Mouse (Mus musculus): ENCODE results near the gene Cox14. TPM values are rescaled to one million over a fixed set of nuclear protein-coding genes. Genes with fewer than 3 reads are reported as not detected.
"Not testable (repeated sequence)": the region's sequence is repeated elsewhere in the genome, so short reads cannot be mapped to it uniquely, and the experiment has no call there.

The Cox14 gene
- polyA plus RNA-seq, 1 experiment from 2014 or later = 181 TPM

DNA sequence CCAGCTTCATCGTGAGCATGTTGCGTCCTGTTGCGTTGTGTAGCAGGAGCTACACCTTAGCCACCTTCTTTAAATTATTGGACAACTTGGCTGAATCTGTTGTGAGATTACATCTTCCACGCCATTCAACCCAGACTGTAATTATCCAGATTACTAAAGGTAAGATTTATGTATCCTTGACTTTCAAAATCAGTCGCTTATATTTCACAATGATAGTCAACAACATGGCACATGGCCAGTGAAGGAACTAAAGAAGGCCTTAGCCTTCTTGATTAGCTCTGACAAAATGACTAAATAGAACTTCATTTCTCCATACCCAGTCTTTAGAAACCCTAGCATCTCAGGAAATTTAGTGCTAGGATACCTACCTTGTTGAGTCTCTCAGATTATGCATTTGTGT, 7.8 kb downstream of the Cox14 start:
- Histone ChIP-seq H3K27me3 (no peaks in the 10 kb centered on the region), H3K36me3 (peaks cover 80% of the 10 kb centered on the region), H3K9ac (no peak overlapping the region), H3K27ac (replicated peaks) (no peak overlapping the region), H3K4me1 (replicated peaks) (no peaks in the 10 kb centered on the region), H3K9me3 (no peaks in the 10 kb centered on the region), H3K4me2 (no peak overlapping the region), H3K4me3 (no peak overlapping the region)
- ATAC-seq (ENCODE audit: low read depth) = no peak
- 93% methylated on average over 5 of the region's 5 CpGs for WGBS

DNA sequence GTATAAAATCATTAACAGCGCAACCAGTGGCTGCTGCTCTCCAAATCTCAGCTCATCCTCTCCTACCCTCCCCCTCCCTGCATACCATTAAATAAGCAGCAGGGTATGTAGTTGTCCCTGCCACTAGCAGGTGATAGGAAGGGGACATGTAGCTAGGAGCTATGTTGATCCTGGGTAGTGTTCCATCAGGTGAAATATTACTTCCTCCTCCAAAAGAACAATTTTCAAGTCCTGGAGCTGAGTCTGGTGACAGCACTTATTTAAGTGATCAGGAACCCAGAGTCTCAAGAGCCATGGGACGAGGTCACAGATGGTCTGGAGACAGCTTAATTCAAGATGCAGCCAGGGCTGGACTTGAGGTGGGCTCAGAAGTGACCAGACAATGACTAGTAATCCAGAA, 10.2 kb downstream of the Cox14 start:
- no peaks in the 10 kb centered on the region for H3K27me3 ChIP-seq
- H3K9ac ChIP-seq = no peak overlapping the region
- no peak overlapping the region for H3K27ac ChIP-seq (replicated peaks)
- no peak overlapping the region for H3K4me2 ChIP-seq
- no peak for ATAC-seq (ENCODE audit: low read depth)
- WGBS = 88% methylated on average over 2 of the region's 2 CpGs
- no peaks in the 10 kb centered on the region for H3K4me1 ChIP-seq (replicated peaks)
- peaks cover 84% of the 10 kb centered on the region for H3K36me3 ChIP-seq
- no peaks in the 10 kb centered on the region for H3K9me3 ChIP-seq
- no peak overlapping the region for H3K4me3 ChIP-seq

DNA sequence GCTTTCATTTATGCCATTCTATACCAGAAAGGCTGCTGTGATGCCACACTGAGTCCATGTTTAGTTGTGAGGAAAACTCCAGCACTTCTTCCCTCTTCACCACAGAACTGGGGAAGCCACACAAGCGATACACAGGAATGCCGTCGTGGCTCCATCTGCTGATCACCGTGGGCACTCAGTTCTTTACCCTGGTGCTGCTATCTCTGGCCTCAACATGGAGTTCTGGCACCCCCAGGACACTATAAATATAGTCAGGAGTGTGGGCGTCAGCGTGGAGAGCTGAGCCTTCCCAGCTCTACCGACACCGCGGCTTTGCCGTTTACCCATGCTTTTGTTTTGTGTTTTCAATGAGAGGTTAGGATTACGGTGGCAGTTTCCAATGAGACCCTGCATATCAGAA, 11.3 kb downstream of the Cox14 start:
- no peak for ATAC-seq (ENCODE audit: low read depth)
- Histone ChIP-seq H3K27ac (replicated peaks) (no peak overlapping the region), H3K4me2 (no peak overlapping the region), H3K36me3 (peaks cover 89% of the 10 kb centered on the region), H3K9ac (no peak overlapping the region), H3K9me3 (no peaks in the 10 kb centered on the region), H3K4me3 (no peak overlapping the region), H3K27me3 (no peaks in the 10 kb centered on the region), H3K4me1 (replicated peaks) (no peaks in the 10 kb centered on the region)
- WGBS = 91% methylated on average over 11 of the region's 11 CpGs

DNA sequence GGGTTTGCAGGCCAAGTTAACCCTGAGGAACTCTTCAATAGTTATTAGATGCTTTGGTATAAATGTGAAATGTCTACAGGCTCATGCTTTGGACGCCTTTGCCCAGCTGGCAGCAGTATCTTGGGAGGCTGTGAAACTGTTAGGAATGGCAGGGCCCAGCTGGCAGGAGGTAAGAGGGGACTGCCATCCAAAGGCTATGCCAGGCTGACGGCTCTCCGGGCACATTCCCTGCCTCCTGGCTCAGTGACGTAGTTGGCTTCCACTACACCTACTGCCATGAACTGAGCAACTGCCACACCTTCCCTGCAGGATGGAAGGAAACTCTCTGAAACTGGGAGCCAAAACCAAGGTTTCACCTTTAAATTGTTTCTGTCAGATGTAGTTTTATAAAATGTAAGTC, 14.8 kb downstream of the Cox14 start:
- no peaks in the 10 kb centered on the region for H3K4me1 ChIP-seq (replicated peaks)
- H3K9ac ChIP-seq = no peak overlapping the region
- no peak overlapping the region for H3K4me2 ChIP-seq
- peaks cover 92% of the 10 kb centered on the region for H3K36me3 ChIP-seq
- 96% methylated on average over 4 of the region's 4 CpGs for WGBS
- ATAC-seq (ENCODE audit: low read depth) = no peak
- H3K4me3 ChIP-seq = no peak overlapping the region
- no peak overlapping the region for H3K27ac ChIP-seq (replicated peaks)
- no peaks in the 10 kb centered on the region for H3K27me3 ChIP-seq
- H3K9me3 ChIP-seq = no peaks in the 10 kb centered on the region

DNA sequence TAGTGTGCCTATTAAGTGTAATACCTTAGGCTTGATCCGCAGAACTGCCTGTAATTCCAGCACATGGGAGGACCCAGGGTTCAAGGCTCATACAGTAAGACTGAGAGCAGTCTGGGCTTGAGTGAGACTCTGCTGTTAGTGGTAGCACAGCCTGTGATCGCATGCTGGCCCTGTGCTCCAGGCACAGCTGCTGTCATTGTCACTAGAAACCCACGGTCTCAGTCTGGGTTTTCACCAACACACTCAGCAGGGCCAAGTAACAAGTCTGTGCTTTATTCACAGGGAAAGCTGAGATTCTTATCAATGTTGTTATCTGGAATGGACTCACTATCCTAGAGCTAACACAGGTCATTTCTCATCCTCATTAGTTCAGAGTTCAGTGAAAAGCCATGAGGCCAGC, 28.8 kb downstream of the Cox14 start:
- ATAC-seq (ENCODE audit: low read depth) = no peak
- no peak overlapping the region for H3K9ac ChIP-seq
- no peak overlapping the region for H3K4me3 ChIP-seq
- H3K4me2 ChIP-seq = no peak overlapping the region
- H3K9me3 ChIP-seq = no peaks in the 10 kb centered on the region
- H3K27me3 ChIP-seq = no peaks in the 10 kb centered on the region
- peaks cover 10% of the 10 kb centered on the region for H3K36me3 ChIP-seq
- H3K4me1 ChIP-seq (replicated peaks) = peaks cover 13% of the 10 kb centered on the region
- H3K27ac ChIP-seq (replicated peaks) = no peak overlapping the region
- 73% methylated on average over 3 of the region's 3 CpGs for WGBS

DNA sequence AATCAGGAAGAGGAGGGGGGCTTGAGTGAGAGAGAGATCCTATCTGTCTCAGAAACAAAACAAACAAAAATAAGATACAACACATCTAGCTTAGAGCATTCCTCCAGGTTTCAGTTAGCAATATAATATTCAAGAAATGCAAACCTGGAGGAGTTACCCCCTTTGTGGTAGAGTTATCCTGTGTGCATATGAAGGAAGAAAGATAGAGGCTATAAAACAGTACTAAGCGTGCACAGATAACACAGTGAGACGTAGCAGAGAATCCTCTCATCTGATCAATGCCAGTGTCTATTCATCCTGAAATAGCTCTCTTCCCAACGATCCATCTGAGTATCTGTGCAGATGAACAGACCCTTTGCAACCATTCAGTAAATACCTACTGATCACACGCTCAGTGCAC, 42.0 kb downstream of the Cox14 start:
- ATAC-seq (ENCODE audit: low read depth) = no peak
- Histone ChIP-seq H3K9me3 (no peaks in the 10 kb centered on the region), H3K4me2 (no peak overlapping the region), H3K27me3 (no peaks in the 10 kb centered on the region), H3K4me1 (replicated peaks) (peaks cover 25% of the 10 kb centered on the region), H3K9ac (no peak overlapping the region), H3K27ac (replicated peaks) (no peak overlapping the region), H3K36me3 (peaks cover 14% of the 10 kb centered on the region), H3K4me3 (no peak overlapping the region)
- 88% methylated on average over 4 of the region's 4 CpGs for WGBS

DNA sequence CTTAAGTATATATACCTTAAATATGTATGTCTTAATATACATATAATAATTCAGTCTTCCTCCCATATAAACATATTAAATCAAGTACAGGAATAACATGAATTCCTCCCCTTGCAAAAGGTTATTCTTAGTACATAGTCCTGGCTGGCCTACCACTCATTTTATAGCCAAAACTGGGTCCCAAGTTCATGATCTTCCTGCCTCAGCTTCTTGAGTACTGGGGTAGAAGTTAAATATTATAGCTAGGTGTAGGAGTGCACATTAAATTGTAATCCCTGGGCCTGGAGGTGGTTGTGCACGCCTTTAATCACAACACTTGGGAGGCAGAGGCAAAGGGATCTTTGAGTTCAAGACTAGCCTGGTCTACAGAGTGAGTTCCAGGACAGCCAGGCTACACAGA, 43.3 kb downstream of the Cox14 start:
- WGBS = 97% methylated on average over 1 of the region's 1 CpGs
- Histone ChIP-seq H3K9me3 (no peaks in the 10 kb centered on the region), H3K27me3 (no peaks in the 10 kb centered on the region), H3K36me3 (peaks cover 14% of the 10 kb centered on the region), H3K4me2 (no peak overlapping the region), H3K4me3 (no peak overlapping the region), H3K4me1 (replicated peaks) (peaks cover 29% of the 10 kb centered on the region), H3K27ac (replicated peaks) (no peak overlapping the region), H3K9ac (no peak overlapping the region)
- ATAC-seq (ENCODE audit: low read depth) = no peak

DNA sequence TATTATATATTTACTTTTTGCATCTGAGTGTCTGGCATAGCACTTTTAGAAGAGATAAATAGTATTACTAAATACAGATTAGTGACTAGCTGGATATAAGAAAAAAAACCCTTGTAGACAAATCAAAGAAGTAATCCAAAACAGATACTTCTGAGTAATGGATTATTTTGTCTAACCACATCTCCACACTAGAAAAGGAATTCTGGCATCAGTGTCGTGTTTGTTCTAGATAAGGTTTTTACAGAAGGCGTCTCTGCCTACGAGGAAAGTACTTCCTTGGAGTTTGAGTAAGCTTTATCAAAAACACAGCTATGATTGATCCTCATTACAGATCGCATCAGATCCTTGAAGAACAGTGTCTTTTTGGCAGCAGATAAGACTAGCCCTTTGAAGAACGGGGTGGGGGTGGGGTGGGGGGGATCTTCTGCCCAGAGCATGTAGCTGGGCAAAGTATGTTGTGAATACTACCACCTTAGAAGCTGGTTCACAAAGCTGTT, 45.6 kb downstream of the Cox14 start:
- Histone ChIP-seq H3K9me3 (no peaks in the 10 kb centered on the region), H3K4me1 (replicated peaks) (peaks cover 29% of the 10 kb centered on the region), H3K4me3 (peak overlapping the region; percentile 79), H3K9ac (peak overlapping the region; percentile 95), H3K36me3 (no peaks in the 10 kb centered on the region), H3K4me2 (peak overlapping the region; percentile 86), H3K27me3 (no peaks in the 10 kb centered on the region), H3K27ac (replicated peaks) (peak overlapping the region; percentile 96; the same call in 1 of the 2 replicates)
- 38% methylated on average over 5 of the region's 5 CpGs for WGBS
- ATAC-seq (ENCODE audit: low read depth) = no peak

DNA sequence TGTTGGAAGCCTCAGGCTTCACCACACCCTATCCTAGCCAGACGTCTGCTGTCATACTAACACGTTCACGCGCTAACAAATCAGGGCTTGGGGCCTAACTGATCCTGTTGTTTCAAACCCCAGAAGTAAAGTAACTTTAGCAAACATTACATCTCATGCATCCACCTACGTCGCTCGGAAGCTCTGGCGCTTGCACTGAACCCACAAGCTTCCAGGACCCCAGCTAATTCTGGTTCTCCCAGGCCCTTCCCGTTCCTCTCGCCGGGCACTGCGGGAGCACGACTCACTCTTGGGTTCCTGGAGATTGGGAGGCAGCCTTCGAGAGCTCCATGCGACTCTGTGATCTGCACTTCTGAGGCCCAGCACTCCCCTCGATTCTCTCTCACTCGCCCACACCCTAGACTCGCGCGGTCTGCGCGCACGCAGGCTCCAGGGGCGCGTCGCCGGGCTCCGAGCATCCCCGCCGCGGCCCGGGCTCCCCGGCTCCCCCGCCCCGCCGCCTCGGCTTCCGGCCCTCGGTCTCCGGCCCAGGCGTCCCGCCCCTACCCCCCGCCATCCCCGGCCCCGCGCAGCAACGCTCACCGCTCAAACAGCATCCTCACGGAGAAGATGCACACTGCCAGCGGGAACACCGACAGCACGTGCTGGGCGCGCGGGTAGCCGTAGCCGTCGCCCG, 46.3 kb downstream of the Cox14 start:
- peak; percentile 21 for ATAC-seq (ENCODE audit: low read depth)
- WGBS = under 1% methylated on average over 54 of the region's 59 CpGs
- H3K4me3 ChIP-seq = peak overlapping the region; percentile 79

DNA sequence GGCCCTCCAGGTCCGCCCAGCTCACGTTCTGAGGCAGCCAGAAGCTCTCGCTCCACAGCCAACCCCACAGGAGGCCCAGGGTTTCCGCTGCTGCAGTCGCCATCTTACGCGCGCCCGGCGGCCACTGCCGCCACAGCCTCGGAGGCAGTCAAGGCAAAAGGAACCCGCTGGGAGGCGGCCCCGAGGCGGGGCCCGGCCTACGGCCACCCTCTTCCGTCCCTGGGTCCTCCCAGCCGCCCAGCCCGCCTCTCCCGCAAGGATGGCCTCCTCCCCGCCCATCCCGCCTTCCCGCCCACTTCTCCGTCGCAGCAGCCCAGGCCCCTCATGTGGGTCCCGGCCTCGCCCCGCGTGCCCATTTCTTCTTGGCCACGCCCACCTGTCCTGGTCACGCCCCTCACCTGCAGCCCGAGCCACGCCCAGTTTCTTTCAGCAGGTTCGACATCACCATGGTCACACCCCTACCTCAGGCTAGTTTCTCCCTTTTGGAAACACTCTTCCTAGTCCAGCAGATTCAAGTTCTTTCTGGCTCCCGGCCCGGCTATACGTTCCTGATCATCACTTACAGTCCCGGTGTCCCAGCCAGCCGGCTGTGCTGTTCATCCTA, 47.0 kb downstream of the Cox14 start:
- WGBS = under 1% methylated on average over 41 of the region's 41 CpGs
- Histone ChIP-seq H3K9ac (peak overlapping the region; percentile 95), H3K9me3 (no peaks in the 10 kb centered on the region), H3K27me3 (no peaks in the 10 kb centered on the region), H3K4me3 (peak overlapping the region; percentile 79), H3K4me1 (replicated peaks) (peaks cover 29% of the 10 kb centered on the region), H3K4me2 (peak overlapping the region; percentile 86), H3K27ac (replicated peaks) (peak overlapping the region; percentile 96), H3K36me3 (no peaks in the 10 kb centered on the region)
- ATAC-seq (ENCODE audit: low read depth) = peak; percentile 91

More for the DNA sequence above, 46.3 kb downstream of the Cox14 start:
- Histone ChIP-seq H3K9ac (peak overlapping the region; percentile 95), H3K9me3 (no peaks in the 10 kb centered on the region), H3K27me3 (no peaks in the 10 kb centered on the region), H3K27ac (replicated peaks) (peak overlapping the region; percentile 96), H3K36me3 (no peaks in the 10 kb centered on the region), H3K4me1 (replicated peaks) (peaks cover 29% of the 10 kb centered on the region), H3K4me2 (peak overlapping the region; percentile 86)

DNA sequence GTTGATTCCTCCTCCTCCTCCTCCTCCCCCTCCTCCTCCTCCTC, 47.3 kb downstream of the Cox14 start, which contains the start of gene Cers5:
TSS of gene Cers5 (minus strand) at position 5 of the 44 bp plus-strand sequence.
- not testable (repeated sequence) for ATAC-seq (ENCODE audit: low read depth); H3K27me3 ChIP-seq; H3K9me3 ChIP-seq; H3K36me3 ChIP-seq
- Histone ChIP-seq H3K4me1 (replicated peaks) (peaks cover 29% of the 10 kb centered on the region), H3K9ac (peak within 1 kb of the TSS; percentile 95), H3K4me2 (peak within 1 kb of the TSS; percentile 86), H3K27ac (replicated peaks) (peak within 1 kb of the TSS; percentile 96), H3K4me3 (peak within 1 kb of the TSS; percentile 79)

DNA sequence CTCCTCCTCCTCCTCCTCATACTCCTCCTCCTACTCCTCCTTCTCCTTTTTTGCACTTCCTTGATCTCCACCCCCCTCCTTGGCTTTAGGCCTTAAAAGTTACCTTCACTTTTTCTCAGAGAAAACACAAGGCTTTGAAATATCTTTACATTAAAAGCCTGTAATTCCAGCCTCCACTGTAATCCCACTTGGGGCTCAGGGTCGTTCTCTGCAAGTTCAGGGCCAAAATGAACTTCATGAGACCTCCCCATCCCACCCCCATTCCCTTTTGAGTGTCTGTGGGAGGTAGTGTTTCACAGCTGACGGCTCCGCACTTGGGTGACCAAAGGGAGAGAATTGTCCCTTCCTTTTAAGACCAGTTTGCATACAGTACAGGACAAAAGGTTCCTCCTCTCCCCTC, 47.5 kb downstream of the Cox14 start:
- peaks cover 27% of the 10 kb centered on the region for H3K4me1 ChIP-seq (replicated peaks)
- 15% methylated on average over 3 of the region's 3 CpGs for WGBS

More for the DNA sequence above, 47.5 kb downstream of the Cox14 start:
- H3K9ac ChIP-seq = no peak overlapping the region
- H3K4me2 ChIP-seq = peak overlapping the region; percentile 86; the same call in 1 of the 2 replicates
- H3K9me3 ChIP-seq = no peaks in the 10 kb centered on the region
- H3K27ac ChIP-seq (replicated peaks) = no peak overlapping the region
- no peaks in the 10 kb centered on the region for H3K27me3 ChIP-seq
- H3K4me3 ChIP-seq = no peak overlapping the region
- ATAC-seq (ENCODE audit: low read depth) = no peak
- H3K36me3 ChIP-seq = no peaks in the 10 kb centered on the region
